Mouse (Mus musculus) frontal cortex, adult 2 months (tissue): ENCODE measurements at regions not wholly inside any gene's neighbourhood (a gene's known extent, or its start where the extent isn't known, plus 50 kb on each side); places are given as distances from the start of the nearest gene placed in this dataset.
"Not testable (repeated sequence)": the region's sequence is repeated elsewhere in the genome, so short reads cannot be mapped to it uniquely, and the experiment has no call there.

Source experiments
- DNase-seq, 2 experiments: peaks; one replicate each; pipeline ENCODE4 v3.0.0; 2022; ENCODE audit warnings: low spot score in 1 of 2; ENCODE audit errors: extremely low spot score in 1 of 2

GRCm38 (mm10) chr11:16637679-16638078, 114.3 kb upstream of the Egfr start:
- DNase-seq: no peak

GRCm38 (mm10) chr11:16638349-16638748, 113.7 kb upstream of the Egfr start:
- DNase-seq: no peak

DNA sequence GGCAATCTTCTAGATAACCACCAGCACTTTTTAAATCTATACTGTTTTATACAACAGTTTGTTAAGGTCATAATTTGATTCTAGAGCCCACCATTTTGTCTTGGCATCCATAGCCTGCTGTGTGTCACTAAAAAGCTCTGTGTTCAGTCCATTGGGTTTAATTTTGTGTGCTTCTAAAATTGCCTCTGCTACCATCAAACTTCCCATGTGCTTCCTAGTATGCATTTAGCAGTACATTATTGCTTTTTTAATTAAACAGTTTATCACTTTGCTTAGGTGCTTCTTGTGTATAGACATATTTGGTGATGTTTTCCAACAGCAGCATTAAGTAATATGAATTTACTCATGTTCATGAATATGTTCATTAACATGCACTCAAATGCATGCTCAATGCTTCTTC, 102.4 kb upstream of the Egfr start:
- no peak for DNase-seq

DNA sequence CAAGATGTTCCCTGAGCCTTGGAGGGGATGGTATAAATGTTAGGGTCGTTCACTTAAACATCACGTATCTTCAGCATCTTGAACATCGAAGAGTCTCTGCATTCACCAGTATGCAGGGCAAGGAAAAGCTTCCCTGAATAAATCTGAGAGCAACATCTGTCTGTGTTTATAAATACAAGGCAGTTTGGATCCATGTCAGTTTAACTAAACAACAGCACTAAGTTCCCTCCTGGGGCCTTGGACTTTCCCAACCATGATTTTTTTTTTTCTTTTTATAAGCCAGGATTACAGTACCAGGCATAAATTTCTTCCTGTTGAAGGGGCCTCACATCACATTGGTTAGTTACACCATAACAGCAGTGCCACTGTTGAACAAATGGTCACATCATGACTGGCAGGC, 88.2 kb upstream of the Egfr start:
- no peak for DNase-seq

DNA sequence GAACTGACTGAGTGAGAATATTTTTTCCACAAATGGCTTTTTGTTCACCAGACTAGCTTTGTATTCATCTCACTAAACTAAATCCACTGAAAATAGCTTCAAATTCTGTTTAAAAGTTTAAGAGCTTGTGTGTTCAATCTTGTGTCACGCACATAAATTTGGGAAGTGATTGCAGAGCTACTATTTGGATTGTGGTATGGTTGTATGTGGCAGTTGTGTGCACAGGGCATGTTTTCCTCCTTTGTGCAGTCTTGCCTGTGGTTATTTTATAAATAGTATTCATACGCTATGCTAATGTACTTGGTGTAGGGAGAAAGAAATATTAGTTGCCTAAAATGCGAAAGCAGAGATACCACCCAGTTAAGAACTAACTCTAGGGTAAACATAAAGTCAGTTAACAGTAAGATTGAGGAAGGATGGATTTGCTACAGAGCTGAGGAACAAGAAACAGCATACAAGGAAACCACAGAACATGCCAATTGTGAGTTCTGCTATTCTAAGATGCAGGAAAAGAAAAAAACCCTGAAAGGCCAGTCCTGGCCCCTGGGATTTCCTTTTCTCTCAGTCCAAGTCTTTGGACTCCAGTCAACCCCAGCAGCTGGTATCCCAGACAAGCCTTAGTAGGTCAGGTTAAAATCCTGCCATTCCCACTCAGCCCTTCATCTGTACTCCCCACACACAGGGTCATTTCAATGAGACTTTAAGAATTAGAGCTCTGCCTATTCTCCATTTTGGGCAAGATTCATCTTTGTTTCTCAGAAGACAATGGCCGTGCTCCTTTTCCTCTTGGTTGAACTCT, 82.4 kb upstream of the Egfr start:
- DNase-seq: peak in 1 of 2 experiments; percentile 16

DNA sequence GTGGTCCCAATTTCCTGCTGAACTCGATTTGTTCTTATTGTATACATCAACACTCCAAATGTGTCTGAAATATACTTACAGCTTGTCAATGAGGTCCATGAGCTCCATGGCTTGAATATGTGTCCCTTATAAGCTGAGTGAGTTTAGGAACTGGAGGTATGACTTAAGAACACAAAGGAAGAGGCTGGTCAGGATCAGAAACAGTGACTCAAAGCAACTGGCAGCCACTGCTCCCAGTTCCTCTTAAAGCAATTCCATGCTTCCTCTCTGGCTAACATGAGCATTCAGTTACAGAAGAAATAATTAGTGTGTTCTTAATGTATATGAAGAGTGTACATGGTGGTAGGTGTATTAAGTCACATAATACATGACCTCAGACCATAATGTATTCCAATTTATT, 81.7 kb upstream of the Egfr start:
- DNase-seq: no peak

- not testable (repeated sequence) for DNase-seq
Observed at GRCm38 (mm10) chr11:16675951-16676350, 76.1 kb upstream of the Egfr start.

GRCm38 (mm10) chr11:16683538-16683937, 68.5 kb upstream of the Egfr start:
- DNase-seq: no peak

DNA sequence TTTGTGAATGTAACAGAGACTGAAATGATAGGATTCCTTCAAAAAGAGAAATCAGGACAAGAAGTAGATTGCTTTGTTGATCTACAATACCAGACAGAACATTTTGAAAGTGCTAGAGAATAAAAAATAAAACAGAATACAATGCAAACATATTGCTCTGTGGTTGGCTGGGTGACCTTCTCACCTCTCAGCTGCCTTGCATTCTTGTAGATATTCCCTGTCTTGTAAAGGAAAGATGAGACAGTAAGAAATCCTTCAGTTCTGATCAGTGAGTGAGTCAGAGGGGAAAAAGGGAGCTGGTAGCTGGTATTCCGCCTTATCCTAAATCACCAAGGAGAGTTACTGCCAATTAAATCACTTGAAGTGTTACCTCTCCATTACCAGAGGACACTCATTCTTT, 56.4 kb upstream of the Egfr start:
- no peak for DNase-seq

DNA sequence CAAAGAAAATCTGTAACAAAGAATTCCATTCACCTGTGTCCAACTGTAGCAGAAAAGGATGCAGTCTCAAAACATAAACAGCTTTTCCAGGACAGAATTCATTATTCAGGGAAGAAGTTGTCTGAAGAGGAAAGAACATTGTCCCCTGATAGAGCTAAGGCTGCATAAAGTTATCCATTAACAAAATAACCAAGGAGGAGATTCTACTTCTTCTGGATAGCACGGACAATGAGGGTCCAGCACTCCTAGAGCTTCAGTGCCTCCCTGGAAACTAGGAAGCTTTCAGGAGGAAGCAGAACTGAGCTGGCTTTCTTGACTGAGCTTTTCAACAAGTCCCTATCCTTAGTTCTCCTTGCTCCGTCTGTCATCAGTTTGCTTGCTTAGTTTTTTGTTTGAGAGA, 55.2 kb upstream of the Egfr start:
- no peak for DNase-seq

DNA sequence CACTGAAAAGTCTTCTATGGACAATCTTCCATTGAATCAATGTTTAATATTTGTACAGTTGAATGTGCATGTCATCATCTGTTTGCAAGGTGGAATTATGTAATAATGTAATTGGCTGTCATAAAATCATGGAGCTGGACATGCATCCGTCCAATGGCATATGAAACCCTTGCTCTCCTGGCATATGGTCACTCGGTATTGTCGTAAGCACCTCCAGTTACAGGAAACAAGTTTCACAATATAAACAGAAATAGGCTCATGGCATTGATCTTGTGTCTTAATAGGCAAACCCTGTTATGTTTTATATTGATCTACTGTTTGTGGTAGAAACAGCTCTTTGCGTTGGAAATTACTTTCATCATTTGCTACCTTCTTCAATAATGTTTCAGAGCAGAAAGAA, 50.2 kb upstream of the Egfr start:
- DNase-seq: no peak
